Mouse (Mus musculus) right cerebral cortex, postnatal 25 days (tissue): ENCODE measurements around the gene Tgfb1.

ENCODE experiments used
- DNase-seq: peaks from one replicate; pipeline ENCODE4 v3.0.0; 2022

The Tgfb1 gene

GRCm38 (mm10) chr7:25676085-25676781 lies 10.6 kb upstream of the Tgfb1 start:
- peak; percentile 90 for DNase-seq

DNA sequence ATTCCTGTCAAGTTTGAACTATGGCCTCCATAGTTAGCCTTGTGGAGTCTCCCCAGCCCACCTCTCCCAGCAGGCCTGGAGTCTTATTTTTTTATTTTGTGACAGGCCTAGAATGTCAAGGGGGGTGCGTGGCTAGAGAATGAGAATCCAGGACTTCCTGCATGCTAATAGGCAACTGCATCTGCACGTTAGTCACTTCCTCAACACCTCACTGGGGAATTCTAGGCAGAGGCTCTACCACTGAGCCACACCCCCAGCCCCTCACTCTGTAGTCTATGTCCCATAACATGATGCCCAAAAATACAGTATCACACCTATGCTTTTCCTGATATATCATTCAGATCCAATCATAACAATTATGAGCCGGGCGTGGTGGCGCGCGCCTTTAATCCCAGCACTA lies 9.8 kb upstream of the Tgfb1 start:
- DNase-seq = no peak

DNA sequence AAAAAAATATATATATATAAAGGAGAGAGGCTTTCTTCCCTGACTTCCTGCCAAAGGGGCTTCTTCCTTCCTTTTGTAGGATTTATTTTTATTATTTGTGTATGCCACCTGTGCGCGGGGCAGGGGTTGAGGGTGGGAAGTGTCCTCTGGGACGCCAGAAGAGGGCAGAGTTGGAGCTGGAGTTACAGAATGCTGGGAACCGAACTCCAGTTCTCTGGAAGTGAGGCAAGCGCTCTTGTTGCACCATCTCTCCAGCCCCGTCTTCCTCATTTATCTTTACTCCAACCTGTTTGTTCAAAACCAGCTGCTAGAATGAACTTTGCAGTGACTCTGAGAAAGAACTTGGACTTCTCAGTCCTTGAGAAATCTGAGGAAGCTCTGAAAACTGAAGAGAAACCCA lies 6.8 kb upstream of the Tgfb1 start:
- no peak for DNase-seq

GRCm38 (mm10) chr7:25680514-25681258 lies 6.1 kb upstream of the Tgfb1 start, which contains the start of gene B9d2:
B9d2 (plus strand) TSS chr7:25680780.
- peak; percentile 92 for DNase-seq

- DNase-seq = no peak
Observed at GRCm38 (mm10) chr7:25681341-25682231, 5.2 kb upstream of the Tgfb1 start.

- no peak for DNase-seq
Observed at GRCm38 (mm10) chr7:25683474-25684180, 3.2 kb upstream of the Tgfb1 start.

GRCm38 (mm10) chr7:25684659-25685058 lies 2.1 kb upstream of the Tgfb1 start:
- no peak for DNase-seq

DNA sequence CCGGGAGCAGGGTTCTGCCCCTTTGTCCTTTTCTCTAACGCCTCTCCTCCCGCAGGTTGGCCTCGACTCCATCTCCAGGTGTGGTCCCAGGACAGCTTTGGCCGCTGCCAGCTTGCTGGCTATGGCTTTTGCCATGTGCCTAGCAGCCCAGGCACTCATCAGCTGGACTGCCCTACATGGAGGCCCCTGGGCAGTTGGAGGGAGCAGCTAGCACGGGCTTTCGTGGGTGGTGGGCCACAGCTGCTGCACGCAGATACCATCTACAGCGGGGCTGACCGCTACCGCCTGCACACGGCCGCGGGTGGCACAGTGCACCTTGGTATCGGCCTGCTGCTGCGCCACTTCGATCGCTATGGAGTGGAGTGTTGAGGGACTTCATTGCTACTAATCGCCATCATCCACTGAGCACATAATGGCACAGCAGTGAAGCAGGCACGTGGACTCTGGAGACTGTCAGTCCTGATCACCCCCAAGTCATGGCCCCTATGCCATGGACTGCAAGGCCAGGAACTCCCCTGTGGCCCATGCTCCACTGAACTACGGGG lies 804 bp upstream of the Tgfb1 start:
- no peak for DNase-seq

GRCm38 (mm10) chr7:25687811-25688401 lies 1.1 kb downstream of the Tgfb1 start:
- no peak for DNase-seq

DNA sequence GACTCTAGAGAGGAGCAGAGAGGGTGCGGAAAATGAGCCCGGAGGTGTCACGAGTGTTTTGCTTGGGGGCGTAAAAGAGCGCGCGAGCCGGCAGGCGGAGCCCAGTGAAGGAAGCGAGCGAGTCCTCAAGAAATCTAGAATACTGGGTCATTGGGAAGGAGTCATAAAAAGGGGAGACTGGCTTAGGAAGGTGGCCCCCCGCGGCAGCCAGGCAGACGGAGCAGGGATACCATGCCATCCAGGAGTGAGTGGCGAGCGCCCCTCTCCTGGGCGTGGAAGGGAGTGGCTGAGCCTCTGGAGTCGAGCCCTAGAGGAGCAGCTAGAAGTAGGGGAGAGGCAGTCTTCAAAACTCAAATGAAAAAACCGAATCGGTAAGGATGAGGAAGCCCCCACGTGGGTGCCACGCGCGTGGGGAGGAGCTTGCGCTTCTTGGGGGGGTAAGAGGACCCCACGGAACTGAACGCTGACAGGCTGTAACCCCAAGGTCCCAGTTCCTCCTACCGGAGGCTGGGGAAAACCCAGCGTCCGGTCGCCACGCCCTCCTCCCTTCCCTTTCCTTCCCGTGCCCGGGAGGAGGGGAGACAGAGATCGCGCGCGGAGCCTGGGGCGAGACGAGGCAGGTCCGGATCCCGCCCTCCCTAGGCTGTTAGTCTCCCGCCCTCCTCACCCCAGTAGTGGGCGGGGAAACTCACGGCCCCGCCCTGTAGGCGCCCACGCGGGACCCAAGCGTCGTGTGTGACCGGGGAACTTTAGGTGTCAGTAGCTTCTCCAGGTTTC lies 2.2 kb downstream of the Tgfb1 start:
- DNase-seq = no peak

DNA sequence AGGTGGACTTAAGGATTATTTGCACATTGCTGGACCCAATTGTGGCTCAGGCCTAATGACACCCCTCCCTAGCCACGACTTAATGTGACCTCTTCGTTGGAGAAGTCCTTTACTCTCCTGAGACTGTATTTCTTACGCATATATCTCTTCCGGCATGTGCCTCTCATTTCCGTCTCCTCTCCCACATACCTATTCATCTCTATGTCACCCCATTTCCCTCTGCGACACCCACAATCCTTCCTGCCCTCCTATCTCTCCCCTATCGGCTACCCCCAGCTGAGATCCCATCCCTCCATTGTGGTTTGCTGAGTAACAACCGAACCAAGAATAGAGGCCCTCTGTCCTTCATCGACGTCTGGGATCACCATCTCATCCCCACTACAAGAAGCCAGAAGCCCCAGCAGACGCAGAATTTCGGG lies 2.8 kb downstream of the Tgfb1 start:
- no peak for DNase-seq

DNA sequence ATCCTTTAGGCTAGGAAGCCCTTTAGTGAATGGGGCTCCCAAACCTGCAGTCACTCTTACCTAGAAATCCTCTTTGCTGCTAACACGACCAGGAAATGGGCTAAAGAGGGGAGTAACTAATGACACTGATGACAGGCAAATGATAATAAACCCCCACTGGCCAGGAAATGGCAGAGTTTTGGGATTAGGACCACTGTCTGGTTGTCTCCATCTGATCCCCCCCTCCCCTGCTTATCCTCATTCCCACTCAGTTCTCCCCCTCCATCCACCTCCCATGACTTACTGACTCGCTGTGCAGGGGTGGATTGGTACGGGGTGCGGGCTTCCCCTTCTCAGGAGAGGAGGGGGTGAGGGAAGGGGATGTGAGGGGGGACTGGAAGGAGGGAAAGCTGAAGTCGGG lies 3.2 kb downstream of the Tgfb1 start:
- no peak for DNase-seq

DNA sequence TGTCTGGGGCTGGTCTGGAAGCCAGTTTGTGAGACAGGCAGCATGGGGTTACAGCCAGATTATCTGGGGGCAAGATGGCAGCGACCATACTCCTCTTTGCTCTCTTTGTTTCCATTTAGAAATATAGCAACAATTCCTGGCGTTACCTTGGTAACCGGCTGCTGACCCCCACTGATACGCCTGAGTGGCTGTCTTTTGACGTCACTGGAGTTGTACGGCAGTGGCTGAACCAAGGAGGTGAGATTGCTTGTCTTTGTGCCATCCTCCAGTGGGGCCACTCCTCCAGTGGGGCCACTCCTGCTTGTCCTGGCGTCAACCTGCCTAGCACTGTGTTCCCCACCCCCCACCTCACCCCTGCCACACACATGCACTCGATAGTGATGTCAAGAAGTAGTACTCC lies 7.3 kb downstream of the Tgfb1 start:
- no peak for DNase-seq

GRCm38 (mm10) chr7:25699851-25700250 lies 13.0 kb downstream of the Tgfb1 start:
- no peak for DNase-seq

GRCm38 (mm10) chr7:25700732-25701131 lies 13.9 kb downstream of the Tgfb1 start:
- DNase-seq = no peak

- DNase-seq = no peak
Observed at GRCm38 (mm10) chr7:25702350-25702749, 15.5 kb downstream of the Tgfb1 start.

- no peak for DNase-seq
Observed at GRCm38 (mm10) chr7:25703793-25704494, 17.1 kb downstream of the Tgfb1 start.

GRCm38 (mm10) chr7:25704716-25705364 lies 18.0 kb downstream of the Tgfb1 start:
- no peak for DNase-seq

DNA sequence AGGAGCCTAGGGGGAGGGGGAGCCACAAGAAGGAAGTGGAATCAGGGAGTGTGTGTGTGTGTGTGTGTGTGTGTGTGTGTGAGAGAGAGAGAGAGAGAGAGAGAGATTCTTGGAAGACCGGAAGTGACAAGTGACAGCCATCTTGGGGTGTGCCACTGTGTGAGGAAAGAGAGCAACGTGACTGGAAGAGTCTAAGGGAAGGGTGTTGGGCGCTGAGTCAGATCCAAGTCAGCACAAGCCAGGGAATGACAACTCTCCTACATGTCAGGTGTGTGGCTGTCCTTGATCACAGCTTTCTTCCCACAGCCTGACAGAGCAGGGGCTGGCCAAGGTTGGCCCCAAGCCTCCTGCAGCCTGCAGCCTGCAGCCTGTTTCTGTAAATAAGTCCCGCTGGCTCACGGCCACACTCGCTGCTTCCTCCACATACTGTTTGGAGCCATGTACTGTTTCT lies 19.0 kb downstream of the Tgfb1 start:
- no peak for DNase-seq
